Mouse (Mus musculus) frontal cortex, postnatal 36 days (tissue): Measurements from ENCODE around the gene Scap.

Experiments used
- DNase-seq, 2 experiments: peaks; one replicate each; pipeline ENCODE4 v3.0.0; 2022; ENCODE audit warnings: low spot score in 2 of 2

Gene Scap

DNA sequence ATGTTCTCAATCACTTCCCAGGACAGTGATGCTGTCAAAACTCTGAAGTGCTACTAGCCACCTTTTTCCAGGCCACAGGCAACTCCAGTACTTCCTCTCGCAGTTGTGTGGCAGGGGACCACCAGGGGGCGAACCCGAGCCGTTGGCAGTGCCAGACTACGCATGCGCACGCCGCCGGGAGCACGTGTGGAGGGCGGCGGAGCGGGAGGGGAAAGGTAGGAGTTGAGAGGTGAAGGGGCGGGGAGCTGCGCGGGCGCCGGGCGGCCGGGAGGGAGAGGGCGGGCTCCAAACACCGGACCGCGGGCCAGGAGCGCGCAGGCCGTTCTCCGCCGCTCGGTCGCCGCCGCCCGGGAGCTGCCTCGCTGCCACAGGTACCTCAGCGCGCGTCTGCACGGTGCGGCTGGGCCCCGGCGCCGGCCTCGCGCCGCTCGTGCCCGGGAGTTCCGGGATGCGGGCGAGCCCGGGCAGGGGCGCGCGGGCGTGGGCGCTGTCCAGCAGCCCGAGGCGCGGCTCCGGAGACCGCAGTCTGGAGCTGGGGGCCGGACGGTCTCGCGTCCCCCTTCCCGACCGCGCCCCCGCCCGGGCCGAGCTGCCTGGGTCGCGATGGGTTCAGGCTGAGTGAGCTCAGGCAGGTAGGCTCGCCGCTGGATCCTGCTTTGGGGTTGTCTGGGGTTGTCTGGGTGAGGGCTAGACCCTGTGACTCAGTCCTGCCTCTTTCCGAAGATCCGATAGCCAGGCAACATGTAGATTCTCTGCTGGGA, at the start of gene Scap:
Gene Scap (plus strand): TSS at position 154 of the 761 bp plus-strand sequence.
- DNase-seq = peak; percentile 97 to 98

DNA sequence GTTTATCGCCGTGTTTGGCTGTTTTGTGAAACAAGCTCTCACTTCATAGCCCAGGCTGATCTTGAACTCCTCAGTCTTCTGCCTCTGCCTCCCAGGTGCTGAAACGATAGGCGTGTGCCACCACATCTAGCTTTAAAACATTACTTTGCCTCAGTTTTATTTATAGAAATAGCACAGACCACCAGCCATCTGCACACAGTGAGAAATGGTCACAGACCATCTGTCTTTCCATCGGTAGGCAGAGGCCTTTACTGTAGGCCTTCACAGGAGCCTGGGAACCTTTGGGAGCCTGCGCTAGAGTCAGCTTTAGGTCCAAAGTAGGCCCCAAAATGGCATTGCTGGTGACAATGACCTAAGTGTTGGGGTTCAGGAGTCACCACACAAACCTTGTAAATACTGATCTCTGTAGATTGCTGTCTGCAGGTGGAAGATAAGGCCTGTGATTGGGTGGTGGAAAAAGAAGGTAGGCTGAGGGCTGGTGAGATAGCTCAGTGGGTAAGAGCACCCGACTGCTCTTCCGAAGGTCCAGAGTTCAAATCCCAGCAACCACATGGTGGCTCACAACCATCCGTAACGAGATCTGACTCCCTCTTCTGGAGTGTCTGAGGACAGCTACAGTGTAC, 48.9 kb upstream of the Scap start:
- peak in 1 of 2 experiments; percentile 58 for DNase-seq

DNA sequence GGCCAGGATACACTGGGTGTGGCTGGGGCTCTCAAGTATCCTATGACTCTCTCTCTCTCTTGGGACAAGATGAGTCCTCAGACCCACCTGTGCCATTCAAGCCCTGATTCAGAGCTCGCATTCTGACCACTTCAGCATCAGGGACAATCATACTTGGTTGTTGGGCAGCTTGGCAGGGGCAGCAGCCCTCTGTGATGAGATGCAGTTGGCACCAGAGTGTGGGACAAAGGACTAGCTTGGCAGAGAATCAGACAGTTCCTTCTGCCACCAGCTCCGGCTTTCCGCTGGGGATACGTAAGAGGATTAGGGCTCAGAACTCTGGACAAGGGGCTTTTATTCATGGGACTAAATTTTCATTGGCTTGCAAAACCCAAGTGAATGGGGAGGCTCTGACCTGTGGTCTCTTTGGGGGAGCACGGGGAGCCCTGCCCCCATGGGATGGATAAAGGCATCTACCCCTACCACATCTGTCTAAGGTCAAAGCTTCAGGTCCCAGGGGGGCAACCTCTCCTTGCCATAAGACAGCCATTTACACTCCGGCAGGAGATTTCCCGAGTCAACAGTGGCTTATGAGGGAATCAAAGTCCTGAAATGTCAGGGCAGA, 45.7 kb upstream of the Scap start:
- DNase-seq = peak in 1 of 2 experiments; percentile 65

DNA sequence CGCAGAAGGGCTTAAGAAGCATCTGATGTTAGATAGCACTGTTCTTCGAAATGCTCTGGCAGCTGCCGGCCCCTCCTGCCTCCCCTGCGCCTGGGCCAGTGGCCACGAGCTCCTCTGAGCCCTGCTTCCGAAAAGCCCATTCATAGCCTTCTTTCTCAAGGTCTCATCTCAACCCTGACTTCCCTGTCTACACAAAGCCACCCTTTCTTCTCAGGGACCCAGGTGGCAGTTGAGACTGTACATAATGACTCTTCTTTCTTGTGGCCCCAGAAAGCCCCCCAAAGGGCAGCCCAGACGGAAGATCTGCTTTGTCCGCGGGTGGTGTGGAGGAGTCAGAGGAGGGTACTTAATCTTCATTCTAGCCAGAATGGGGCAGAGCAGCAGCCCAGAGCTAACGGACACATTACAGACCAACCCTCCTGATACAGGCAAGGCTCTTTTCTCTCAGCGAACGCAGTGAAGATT, 39.8 kb upstream of the Scap start:
- peak in 1 of 2 experiments; percentile 52 for DNase-seq

DNA sequence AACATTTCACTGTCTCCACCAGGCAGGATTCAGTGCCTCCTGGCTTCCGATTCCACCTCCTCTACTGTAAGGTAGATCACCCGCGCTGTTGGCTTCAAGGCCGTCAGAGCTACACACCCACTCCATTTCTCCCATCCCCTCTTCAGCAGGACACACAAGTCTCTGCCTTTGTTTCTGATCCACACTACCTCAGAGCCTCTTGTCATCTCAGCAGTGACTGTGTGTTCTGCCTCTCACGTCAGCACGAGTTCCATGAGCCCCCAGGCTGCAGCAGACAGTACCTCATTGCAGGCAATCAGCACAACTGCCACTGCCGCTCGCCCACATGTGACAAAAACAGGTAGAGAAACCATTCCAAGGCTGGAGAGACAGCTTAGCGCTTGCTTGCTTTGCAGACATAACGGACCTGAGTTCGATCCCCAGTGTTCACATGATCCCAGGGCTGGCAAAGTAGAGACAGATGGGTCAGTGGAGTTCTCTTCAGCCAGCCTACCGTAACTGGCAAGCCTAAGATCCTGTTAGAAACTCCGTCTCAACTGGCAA, 39.1 kb upstream of the Scap start:
- peak in 1 of 2 experiments; percentile 49 for DNase-seq

DNA sequence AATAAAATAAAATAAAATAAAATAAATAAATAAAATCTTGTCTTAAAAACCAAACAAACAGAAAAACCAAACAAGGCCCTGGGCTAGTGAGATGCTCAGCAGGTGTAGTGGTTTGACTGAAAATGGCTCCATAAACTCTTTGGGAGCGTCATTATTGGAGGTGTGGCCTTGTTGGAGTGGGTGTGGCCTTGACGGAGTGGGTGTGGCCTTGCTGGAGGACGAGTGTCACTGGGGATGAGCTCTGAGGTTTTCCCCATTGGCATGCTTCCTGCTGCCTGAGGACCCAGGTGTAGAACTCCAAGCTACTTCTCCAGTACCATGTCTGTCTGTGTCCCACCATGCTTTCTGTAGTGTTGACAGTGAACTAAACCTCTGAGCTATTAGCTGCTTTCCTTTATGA, 38.3 kb upstream of the Scap start:
- DNase-seq = no peak

DNA sequence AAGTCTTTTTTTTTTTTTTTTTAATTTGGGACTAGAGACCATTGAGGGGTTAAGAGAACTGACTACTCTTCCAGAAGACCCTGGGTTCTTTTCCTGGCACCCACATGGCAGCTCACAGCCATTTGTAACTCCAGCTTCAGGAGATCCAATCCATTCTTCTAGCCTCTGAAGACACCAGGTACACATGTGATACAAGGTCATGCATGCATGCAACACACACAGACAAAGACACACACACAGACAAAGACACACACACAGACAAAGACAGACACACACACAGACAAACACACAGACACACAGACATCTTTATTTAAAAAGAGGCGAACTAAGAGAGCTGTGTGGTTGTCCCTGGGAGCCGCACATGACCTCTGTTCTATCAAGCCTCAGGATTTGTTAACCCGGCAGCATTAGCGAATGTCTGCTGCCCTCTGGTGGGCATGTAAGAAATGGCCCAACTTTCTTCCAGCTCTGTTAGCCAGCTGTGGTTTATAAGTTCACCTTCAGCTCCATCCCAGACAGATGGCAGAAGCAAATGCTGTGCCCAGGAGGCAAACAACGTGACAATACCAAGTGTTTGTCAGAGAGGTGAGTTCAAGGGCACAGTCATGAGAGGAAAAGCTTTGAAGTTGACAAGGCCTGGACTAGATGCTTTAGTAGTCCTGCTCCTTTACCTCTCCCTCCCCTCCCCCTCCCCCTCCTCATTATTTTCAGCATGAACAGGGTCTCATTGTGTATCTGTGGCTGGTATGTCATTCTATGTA, 36.0 kb upstream of the Scap start:
- peak; percentile 85 to 94 for DNase-seq

DNA sequence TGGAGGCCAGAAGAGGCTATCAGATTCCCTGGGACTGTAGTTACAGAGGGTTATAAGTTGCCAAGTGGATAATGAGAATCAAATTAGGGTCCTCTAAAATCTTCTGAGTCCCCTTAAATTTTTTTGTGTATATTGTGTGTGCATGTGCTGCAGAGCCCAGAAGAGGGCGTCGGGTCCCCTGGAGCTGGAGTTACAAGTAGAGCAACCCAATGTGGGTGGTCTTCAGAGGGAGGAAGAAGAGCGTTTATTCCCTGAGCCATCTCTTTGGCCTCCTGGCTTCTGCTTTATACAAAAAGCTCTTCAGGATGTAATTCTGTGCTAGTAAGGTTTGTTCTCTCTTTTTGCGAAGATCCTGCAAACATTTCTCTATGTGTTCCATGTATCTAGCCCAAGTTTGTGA, 28.6 kb upstream of the Scap start:
- DNase-seq = no peak

DNA sequence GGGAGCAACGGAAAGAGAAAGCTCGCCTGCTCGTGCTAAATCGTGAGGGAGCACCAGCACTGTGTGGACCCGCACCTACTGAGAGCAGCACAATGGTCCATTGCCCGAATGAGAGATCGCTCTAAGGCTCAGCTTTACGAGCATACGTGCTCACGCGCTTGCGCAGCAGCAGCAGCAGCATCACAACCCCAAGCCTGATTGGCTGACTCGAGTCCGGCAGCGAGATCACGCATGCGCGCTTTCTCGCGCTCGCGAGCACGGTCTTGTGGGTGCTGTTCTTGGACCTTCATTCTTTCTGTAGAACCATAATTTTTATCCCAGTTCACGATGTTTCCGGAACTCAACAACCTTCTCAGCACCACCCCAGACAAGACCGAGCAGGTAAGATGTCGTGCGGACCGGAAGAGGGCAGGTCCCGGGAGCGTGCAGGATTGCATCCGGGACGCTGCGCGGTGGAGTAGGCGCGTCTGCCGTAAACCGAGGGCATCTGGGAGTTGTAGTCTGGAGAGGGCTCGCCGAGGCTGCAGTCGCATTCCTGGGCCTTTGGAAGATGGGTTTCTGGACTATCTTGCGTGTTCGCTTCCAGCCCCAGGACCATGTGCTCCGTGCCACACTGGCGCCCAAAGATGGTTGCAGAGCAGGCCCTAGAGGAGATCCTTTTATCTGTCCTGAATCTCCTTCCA, 28.0 kb upstream of the Scap start, which contains the start of gene Elp6:
Gene Elp6 (plus strand): TSS at position 205 of the 683 bp plus-strand sequence.
- DNase-seq = peak; percentile 95 to 96

DNA sequence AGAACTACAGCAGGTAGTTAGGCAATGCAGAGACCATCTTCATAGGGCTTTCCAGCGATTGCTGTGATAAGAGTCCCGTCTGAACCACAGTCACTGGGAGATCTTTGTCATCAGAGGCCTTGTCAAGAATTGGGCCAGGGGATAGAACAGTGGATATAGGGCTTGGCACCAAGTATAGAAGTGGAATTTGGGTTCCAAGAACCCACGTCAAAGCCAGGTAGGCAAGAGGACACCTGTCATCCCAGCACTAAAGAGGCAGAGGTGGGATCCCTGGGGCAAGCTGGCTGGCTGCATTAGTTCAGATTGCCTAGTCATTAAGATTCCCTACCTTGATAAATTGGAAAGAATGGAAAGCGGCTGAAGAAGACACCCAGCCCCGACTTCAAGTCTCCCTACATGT, 26.7 kb upstream of the Scap start:
- no peak for DNase-seq

DNA sequence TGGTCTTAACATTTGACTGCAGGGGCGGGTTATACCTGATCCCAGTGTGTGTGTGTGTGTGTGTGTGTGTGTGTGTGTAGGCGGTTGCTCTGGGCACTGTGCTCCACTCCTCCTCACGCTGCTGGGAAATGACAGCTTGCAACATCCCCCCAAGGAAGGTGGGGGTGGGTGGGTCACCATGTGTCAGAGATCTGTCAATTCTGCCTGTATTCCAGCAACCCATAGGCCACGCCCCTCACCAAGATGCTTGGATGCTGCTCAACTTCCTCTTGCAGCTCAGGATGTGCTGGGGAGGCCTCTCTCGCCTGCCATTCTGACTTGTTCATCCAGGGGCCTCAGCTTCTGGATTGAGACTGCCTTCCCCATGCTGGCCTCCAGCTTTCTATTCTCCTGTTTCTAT, 18.4 kb upstream of the Scap start:
- no peak for DNase-seq

DNA sequence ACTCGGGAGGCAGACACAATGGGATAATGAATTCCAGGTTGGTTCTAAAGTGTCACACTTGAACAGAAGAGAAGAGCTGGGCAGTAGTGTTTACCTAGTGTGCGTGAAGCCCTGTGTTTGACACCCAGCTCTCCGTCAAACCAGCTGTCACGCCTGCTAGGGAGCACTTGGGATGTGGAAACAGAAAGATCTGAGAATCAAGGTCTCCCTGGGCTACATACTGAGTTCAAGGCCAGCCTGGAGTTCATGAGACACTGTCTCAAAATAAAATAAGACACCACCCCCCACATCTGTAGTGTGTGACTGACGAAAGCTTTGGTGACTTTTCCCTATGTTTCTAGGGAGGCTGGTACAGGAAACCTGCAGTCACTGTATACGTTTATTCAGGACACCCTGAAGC, 17.7 kb upstream of the Scap start:
- no peak for DNase-seq

DNA sequence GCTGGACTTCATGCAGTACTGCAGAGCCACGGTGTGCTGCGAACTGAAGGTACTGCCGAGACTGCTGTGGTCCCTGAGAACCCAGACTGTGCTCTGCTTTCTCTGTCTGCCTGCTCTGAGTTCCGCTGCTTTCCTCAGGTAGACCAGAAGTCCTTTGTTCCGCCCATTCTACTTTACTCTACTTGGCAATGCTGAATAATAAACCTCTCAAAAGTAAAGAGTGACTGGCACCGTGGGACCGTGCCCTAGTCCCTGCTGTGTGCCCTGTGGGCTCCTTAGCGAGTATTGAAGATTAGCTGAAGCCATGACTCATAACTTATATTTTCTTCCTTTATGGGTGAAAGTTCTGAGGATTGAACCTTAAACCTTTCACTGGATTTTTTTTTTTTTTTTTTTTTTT, 17.2 kb upstream of the Scap start:
- no peak for DNase-seq

DNA sequence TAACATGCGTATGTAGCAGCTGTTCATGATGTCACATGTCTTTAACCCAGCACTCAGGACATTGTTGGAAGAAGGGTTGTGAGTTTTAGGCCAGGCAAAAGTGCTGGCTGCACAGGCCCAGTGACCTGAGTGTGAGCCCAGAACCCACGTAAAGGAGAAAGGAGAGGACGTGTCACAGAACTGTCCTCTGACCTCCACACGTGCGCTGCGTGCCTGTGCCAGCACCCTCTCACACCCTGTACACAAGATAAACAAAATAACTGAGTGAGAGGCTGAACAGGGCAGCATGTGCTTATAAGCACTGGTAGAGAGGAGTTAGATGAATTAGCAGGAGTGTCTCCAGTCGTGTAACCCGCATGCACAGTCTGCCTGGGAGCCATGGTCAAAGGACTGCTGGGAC, 16.6 kb upstream of the Scap start:
- no peak for DNase-seq

DNA sequence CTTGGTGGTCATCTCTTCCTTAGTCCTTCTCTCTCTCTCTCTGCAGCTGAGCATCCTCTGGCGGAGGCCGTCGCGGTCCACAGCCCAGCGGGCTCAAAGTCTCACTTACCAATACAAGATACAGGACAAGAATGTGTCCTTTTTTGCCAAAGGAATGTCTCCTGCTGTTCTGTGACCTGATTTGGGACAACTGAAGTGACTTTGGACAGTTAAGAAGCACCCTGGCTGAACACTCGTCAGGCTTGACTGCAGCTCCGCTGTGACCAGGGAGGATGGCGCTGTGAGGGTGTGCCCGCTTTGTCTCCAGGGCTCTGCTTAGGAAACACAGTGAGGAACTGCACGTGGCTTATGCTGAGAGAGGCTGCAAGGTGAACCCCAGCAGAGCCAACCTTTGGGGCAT, 12.3 kb upstream of the Scap start:
- DNase-seq = no peak

DNA sequence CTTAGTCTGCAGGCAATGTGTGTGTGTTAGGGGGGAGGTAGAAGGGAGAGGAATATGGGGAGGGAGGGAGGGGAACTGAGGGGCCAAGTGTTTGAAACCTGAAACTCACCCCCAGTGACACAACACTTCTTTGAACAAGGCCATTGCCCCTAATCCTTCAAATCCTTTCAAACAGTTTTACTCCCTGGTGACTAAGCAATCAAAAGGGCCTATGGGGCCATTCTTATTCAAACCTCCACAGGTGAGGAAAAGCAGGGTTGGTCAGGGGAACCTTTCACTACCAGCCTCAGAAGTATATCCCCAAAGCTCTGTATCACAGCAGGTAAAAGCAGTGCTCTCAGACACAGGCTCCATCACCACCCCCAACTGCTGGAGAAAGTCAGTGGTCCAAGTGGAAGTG, 10.1 kb upstream of the Scap start:
- DNase-seq = no peak

DNA sequence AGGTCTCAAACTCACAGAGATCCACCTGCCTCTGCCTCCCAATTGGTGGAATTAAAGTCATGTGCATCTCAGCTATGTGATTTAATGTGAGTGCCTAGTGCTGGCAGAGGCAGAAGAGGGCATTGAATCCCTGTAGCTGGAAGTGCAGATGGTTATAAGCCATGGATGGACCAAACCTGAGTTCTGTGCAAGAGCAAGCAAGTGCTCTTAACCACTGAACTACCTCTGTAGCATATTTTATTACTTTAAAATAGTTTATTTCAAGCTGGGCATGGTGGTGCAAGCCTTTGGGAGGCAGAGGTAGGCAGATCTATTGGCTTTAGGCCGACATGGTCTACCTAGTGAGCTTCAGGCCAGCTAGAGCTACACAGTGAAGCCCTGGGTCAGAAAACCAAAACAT, 8.9 kb upstream of the Scap start:
- no peak for DNase-seq

DNA sequence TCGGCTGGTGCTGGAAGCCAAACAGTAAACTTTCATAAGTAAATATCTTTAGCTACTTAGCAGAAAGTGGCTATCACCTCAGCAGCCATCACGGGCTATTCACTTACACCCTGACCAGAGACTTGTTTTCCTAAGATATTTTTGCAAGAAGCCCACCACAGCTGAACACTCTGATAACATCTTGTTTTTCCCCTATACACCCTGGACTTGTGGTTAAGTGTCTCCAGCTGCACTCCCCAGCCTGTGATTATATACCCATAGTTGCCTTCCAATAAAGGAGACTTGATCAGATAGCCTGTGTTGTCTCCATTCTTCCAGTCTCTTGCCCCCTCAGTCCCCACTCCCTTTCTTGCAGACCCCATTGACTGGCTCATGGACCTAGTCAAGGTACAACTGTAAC, 4.9 kb upstream of the Scap start:
- DNase-seq = no peak

DNA sequence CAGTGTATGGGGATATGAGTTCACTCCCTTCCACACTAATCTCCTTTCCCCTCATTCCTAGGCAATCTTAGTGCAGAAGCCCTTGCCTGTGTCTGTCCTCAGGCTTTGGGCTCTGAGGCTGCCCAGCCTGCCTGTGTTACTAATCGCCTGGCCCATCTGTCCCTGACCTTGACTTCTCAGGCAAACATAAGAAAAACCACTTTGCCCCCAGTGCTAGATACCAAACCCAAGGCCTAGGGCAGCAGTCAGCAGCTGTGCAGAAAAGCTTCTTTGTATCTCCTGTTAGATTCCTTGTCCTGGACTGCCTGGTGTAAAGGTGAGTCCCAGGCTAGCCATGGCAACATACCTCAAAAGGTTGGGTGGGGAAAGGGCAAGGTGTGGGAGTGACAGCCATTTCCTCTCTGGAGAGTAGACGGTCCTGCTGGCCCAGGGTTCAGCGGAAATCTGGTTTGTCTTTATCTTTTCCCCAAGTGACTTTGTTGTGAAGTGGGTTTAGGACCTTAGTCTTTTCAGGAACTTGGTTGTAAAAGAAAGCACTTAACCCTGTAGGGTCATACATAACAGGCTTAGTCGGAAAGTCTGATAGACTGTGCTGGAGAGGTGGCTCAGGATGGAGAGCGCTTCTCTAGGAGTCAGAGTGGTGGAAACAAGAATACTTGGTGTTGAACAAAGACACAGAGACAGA, 4.0 kb upstream of the Scap start:
- DNase-seq = no peak

DNA sequence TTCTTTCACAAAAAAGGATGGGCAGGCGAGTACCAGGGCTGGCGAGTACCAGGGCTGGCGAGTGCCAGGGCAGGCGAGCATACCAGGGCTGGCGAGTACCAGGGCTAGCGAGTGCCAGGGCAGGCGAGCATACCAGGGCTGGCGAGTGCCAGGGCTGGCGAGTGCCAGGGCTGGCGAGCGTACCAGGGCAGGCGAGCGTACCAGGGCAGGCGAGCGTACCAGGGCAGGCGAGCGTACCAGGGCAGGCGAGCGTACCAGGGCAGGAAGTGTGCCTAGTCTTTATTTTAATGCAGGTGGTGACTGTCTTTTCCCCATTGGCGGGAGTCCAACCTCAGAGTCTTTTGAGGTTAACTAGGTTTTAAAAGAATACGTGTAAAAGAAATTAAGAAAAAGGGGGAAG, 3.4 kb upstream of the Scap start:
- DNase-seq = no peak

DNA sequence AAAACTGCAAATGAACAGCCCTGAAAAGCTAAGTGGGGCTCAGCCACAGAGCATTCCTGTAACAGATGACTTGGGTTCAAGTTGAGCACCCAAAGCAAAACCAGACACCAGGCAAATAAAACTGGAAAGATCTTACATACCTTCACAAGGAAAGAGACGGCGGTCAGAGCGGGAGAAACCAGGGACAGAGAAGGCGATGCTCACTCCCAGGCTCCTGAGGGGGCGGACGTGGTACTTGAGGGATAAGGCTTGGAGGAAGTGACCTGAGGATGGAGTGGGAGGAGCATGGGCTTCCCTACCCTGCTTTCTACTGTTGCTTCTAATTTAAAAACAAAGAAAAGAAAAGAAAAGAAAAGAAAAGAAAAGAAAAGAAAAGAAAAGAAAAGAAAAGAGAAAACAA, 2.7 kb upstream of the Scap start:
- DNase-seq = no peak
